Mouse (Mus musculus) spleen, adult 2 months (tissue): ENCODE measurements around the gene Rhbdl3. TPM values are rescaled to one million over a fixed set of nuclear protein-coding genes. Genes with fewer than 3 reads are reported as not detected.

Experiments used
- DNase-seq, 2 experiments: peaks; one replicate each; pipeline versions ENCODE4 v3.0.0 to v3.0.0-alpha.2; 2012 to 2021; ENCODE audit warnings: low spot score in 2 of 2, low read depth in 1 of 2
- H3K27ac ChIP-seq: fragments of 200-500 bp; 2 replicates; pipeline ENCODE4 v1.5.1; 2012; ENCODE audit warnings: low read length, inconsistent platforms; ENCODE audit not compliant: insufficient read depth
- H3K27me3 ChIP-seq: fragments of 200-500 bp; 2 replicates; pipeline ENCODE4 v1.6.1; 2012; ENCODE audit warnings: mild to moderate bottlenecking, moderate library complexity, low read length, inconsistent platforms; ENCODE audit not compliant: control insufficient read depth, insufficient read depth
- H3K36me3 ChIP-seq: fragments of 200-500 bp; 2 replicates; pipeline ENCODE4 v1.6.1; 2012; ENCODE audit warnings: mild to moderate bottlenecking, low read length, inconsistent platforms; ENCODE audit not compliant: control insufficient read depth, insufficient read depth
- H3K4me1 ChIP-seq: fragments of 200-500 bp; 2 replicates; pipeline ENCODE4 v1.6.1; 2011; ENCODE audit warnings: inconsistent platforms; ENCODE audit not compliant: control insufficient read depth, insufficient read depth, insufficient read length
- H3K4me3 ChIP-seq: fragments of 200-500 bp; 2 replicates; pipeline ENCODE4 v1.5.1; 2011; ENCODE audit warnings: mild to moderate bottlenecking, inconsistent platforms; ENCODE audit not compliant: insufficient read depth, insufficient read length; ENCODE audit errors: extremely low read depth
- CTCF ChIP-seq: fragments of 200-500 bp; IDR thresholded peaks from 2 replicates; pipeline ENCODE4 v1.5.1; 2011; ENCODE audit warnings: mild to moderate bottlenecking, inconsistent platforms; ENCODE audit not compliant: insufficient read depth, insufficient read length, insufficient replicate concordance; ENCODE audit errors: extremely low read depth
- POLR2A ChIP-seq: fragments of 200-500 bp; IDR thresholded peaks from 2 replicates; pipeline ENCODE4 v1.6.1; 2011; ENCODE audit warnings: low read depth, low read length, inconsistent platforms
- WGBS: fragments of 180-500 bp; shearing (Covaris S2); methylation state at CpG from one replicate; pipeline ENCODE4 v1.1.7; 2018; 5-methylcytosine and 5-hydroxymethylcytosine counted together
- polyA plus RNA-seq: library from polyadenylated mRNA; depleted of rRNA; stranded (reverse); fragments of >200 nt; gene quantifications from 2 replicates; pipeline ENCODE4 v1.2.3, GENCODE M21; 2012

Gene Rhbdl3
- polyA plus RNA-seq, 1 experiment, result 2.9 TPM

DNA sequence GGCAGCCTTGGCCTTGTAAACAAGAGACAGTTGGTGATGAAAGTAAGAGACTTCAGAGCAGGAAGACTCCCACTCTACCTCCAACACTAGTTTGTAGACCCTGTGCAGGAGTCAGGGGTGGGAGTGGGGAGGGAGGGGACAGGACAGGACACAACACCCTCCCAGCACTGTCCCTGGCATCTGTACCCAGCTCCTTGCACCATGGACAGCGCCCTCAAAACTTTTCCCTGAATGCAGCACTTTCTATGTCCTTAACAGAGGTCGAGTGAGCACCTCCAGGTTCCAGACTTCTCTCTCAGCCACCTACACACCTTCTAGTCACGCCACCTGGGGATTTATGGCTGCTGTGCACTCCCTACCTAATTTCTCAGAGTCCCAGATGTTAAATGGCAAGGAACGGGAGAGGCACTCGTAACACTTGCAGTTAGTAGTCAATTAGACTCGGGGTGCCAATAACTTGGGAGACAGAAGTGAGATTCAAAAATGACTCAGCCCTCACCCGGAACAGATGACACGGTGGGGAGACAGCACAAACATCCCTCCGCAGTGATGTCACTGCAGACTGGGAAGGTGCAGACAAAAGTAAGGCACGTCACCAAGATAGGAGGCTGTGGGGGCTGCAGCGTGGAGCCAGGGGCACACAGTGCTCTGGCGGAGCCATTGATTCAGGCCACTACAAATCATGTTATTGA is 32.1 kb downstream of the Rhbdl3 start:
- Histone ChIP-seq H3K27ac (no peak overlapping the region), H3K4me3 (no peak overlapping the region), H3K4me1 (no peaks in the 10 kb centered on the region), H3K36me3 (no peaks in the 10 kb centered on the region), H3K27me3 (no peaks in the 10 kb centered on the region)
- TF ChIP-seq POLR2A (no peak), CTCF (no peak)
- DNase-seq, result no peak
- 67% methylated on average over 12 of the region's 12 CpGs for WGBS

DNA sequence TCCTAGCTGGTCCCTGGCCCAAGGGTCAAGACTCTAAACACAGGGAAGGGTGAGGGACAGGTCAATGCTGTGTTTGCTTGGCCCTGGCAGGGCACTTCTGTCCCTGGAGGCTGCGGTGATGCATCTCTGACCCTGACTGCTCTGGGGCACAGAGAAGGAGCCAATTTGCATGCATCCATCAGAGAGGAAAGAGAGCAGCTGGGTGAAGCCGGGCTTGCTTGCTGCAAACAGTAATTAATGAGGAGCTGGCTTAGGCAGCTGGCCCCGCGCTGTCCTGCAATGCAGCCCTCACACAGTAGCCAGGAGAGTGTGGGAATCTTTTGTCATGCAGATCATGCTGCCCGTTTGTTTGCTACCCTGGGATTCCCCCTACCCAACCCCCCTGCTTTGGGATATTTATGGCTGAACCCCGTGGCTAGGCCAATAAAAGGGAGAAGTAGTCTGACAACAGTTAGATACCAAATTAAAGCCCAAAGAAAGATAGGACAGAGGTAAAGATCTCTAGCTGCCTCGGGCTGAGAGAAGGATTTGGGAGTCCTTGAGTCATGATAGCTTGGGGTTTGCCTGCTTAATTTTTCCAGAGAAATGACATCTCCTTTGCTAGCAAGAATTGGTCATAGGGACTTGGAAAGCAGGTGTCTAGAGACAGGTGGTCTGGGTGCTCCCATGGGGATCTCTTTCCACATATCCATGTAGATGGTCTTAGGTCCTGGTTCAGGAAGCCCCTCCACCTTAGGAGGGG is 35.1 kb downstream of the Rhbdl3 start:
- Histone ChIP-seq H3K27me3 (no peaks in the 10 kb centered on the region), H3K27ac (no peak overlapping the region), H3K4me3 (no peak overlapping the region), H3K4me1 (no peaks in the 10 kb centered on the region), H3K36me3 (no peaks in the 10 kb centered on the region)
- TF ChIP-seq POLR2A (no peak), CTCF (no peak)
- DNase-seq, result no peak
- 35% methylated on average over 7 of the region's 7 CpGs for WGBS

DNA sequence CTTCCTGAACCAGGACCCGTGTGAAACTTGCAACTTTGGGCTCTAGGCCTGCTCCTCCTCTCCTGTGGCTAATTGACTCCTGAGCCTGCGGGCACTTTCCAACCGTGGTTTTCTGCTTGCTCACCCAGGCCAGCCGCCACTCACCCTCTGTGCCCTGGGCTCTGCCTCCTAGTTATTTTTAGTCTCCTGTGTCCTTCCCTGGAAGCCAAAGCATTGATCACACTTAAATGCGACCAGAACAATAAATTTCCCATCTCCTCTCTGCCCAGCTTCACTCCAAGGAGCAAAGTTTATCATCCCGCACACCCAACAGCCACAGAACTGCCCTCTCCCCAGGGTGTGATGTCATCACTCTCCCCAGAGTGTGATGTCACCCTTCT is 35.6 kb downstream of the Rhbdl3 start:
- 36% methylated on average over 6 of the region's 6 CpGs for WGBS
- TF ChIP-seq CTCF (no peak), POLR2A (no peak)
- no peak overlapping the region for H3K4me3 ChIP-seq
- no peaks in the 10 kb centered on the region for H3K36me3 ChIP-seq
- no peaks in the 10 kb centered on the region for H3K27me3 ChIP-seq
- H3K27ac ChIP-seq, result no peak overlapping the region
- no peak for DNase-seq
- H3K4me1 ChIP-seq, result no peaks in the 10 kb centered on the region

DNA sequence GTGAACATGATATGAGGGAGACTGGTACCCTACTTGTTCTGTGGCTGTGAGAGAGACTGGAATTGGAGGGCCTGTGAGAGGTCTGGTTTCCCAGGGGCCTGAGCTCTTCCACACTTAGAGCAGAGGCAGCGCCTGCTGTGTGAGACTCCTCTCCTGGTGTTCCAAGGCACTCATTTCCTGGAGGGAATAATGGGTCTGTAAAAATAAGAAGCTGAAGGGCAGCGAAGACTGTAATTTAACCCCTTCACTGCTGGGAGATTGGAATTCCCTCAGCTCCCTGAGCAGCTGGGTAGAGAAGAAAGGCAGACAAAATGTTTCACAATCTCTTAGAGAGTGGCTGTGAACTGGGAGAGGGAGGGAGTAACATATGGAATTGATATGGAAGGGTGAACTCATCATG is 41.8 kb downstream of the Rhbdl3 start:
- no peak for TF ChIP-seq CTCF
- TF ChIP-seq POLR2A, result no peak
- H3K27ac ChIP-seq, result no peak overlapping the region
- no peak overlapping the region for H3K4me3 ChIP-seq
- no peaks in the 10 kb centered on the region for H3K27me3 ChIP-seq
- no peak for DNase-seq
- 84% methylated on average over 2 of the region's 2 CpGs for WGBS
- H3K36me3 ChIP-seq, result no peaks in the 10 kb centered on the region
- H3K4me1 ChIP-seq, result no peaks in the 10 kb centered on the region

- WGBS, result 63% methylated on average over 5 of the region's 5 CpGs
- TF ChIP-seq POLR2A (no peak), CTCF (peak; percentile 81)
- H3K4me1 ChIP-seq, result no peaks in the 10 kb centered on the region
- peak; percentile 41 to 78 for DNase-seq
- H3K27me3 ChIP-seq, result 0 out of 2 replicates have a peak, but pooled peaks cover 2% of the 10 kb centered on the region
- H3K4me3 ChIP-seq, result no peak overlapping the region
- no peak overlapping the region for H3K27ac ChIP-seq
- no peaks in the 10 kb centered on the region for H3K36me3 ChIP-seq
Measured at GRCm38 (mm10) chr11:80351832-80352430, 51.2 kb downstream of the Rhbdl3 start.

GRCm38 (mm10) chr11:80354832-80355231 is 54.1 kb downstream of the Rhbdl3 start:
- peak in 1 of 2 experiments; percentile 7 for DNase-seq
- WGBS, result 58% methylated on average over 4 of the region's 4 CpGs
- no peaks in the 10 kb centered on the region for H3K4me1 ChIP-seq

More at GRCm38 (mm10) chr11:80354832-80355231, 54.1 kb downstream of the Rhbdl3 start:
- Histone ChIP-seq H3K4me3 (no peak overlapping the region), H3K27me3 (0 out of 2 replicates have a peak, but pooled peaks cover 2% of the 10 kb centered on the region), H3K27ac (no peak overlapping the region), H3K36me3 (no peaks in the 10 kb centered on the region)
- TF ChIP-seq CTCF (no peak), POLR2A (no peak)
